Mouse (Mus musculus): ENCODE results near the gene Limch1. TPM values are rescaled to one million over a fixed set of nuclear protein-coding genes. Genes with fewer than 3 reads are reported as not detected.
A peak's percentile ranks its signal among the peaks of the same experiment; 100 is the strongest.

The Limch1 gene
- polyA plus RNA-seq, 1 experiment from 2014 or later = 41.1 TPM

DNA sequence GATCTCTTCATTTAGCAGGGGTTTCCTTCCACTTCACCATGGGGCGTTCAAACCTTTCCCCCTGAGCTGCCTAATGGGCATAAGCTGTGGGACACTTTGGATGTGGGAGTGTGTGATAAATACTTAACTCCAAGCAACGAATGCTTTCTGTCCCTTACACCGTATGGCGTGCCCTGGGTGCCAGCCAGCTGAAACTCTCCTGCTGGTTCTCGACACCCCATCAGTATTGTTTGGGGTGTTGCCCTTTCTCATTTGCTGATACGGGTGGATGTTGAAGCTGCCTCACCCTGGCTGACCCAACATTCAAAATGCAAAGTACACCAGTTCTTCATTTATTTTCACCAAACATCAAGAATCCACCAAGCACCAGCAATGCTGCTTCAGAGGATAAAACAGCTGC is 168.2 kb downstream of the Limch1 start:
- no peaks in the 10 kb centered on the region for H3K27me3 ChIP-seq
- in situ Hi-C loops (cut with MboI; ENCODE audit: low pct_unique_long_range_greater_than_20kb) = no loop called here
- TF ChIP-seq CTCF (IDR thresholded peaks at IDR 0.05) = no peak
- no peak for DNase-seq (ENCODE audit: low read depth, low spot score)
- no peak for ATAC-seq
- ChIA-PET POLR2A (no interaction called here), CTCF (interaction anchor here (1.3 to 2.2 kb wide), 5 partner anchors 10 to 19 kb away, joined by 5 to 7 read pairs (median 5); no protein-coding TSS in a partner anchor)

DNA sequence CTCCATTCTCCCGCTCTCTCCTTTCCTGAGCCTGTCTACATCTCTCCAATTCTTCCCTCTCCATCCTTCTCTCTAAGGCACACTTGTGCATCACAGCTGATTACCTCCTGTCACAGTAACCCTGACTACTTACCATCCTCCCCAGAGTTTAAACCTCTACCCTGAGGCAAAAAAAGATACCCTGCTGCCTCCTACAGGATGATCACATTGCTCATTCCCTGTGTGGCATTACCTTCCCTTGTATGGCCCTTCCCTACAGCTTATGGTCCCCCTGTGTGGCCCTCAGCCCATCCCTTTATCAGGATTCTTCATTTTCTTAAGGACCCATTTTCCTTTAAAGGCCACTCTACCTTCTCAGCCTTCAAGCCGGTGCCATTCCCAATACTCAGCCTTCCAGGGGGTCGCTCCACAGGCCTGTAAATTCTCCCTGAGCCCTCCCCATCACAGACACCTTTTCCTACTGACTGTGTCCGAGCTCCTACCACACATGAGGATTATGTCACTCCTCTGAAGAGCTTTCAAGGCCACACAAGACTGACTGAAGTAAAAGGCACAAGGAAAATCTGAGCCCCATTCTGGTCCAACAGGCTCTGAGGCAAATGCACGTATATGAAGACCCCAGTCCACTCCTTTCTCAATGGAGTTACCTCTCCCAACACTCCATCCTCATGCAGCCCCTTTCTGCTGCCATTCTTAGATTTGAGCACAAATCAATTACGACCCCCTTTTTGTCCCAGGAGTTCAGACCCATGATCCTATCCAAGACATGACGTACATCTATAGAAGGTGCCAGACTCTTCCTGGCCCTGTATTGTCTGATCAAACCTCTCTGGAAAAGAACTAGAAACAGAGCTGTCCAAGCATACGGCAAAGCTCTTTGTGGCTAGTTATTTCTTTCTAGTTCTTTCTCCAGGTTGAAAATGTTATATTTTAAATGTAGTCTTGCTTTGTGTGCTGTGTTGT is 172.0 kb downstream of the Limch1 start:
- H3K27me3 ChIP-seq = no peaks in the 10 kb centered on the region
- no peak for DNase-seq (ENCODE audit: low read depth, low spot score)
- in situ Hi-C loops (cut with MboI; ENCODE audit: low pct_unique_long_range_greater_than_20kb) = no loop called here
- CTCF ChIA-PET = interaction anchor here (1.0 to 1.8 kb wide), 4 partner anchors 8 to 43 kb away, joined by 3 to 6 read pairs (median 4); no protein-coding TSS in a partner anchor
- ATAC-seq = no peak
- peak; percentile 13 for TF ChIP-seq CTCF (IDR thresholded peaks at IDR 0.05)
- POLR2A ChIA-PET = interaction anchor here (0.8 kb wide), 1 partner anchor 99 kb away, joined by 3 read pairs; no protein-coding TSS in a partner anchor

GRCm38 (mm10) chr5:66918316-66919305 is 173.0 kb downstream of the Limch1 start:
- CTCF ChIA-PET = interaction anchor here (1.0 to 1.8 kb wide), 5 partner anchors 8 to 44 kb away, joined by 3 to 6 read pairs (median 4); no protein-coding TSS in a partner anchor
- ATAC-seq (no peak), DNase-seq (ENCODE audit: low read depth, low spot score) (no peak)
- POLR2A ChIA-PET = no interaction called here
- TF ChIP-seq CTCF (IDR thresholded peaks at IDR 0.05) = no peak
- H3K27me3 ChIP-seq = no peaks in the 10 kb centered on the region
- in situ Hi-C loops (cut with MboI; ENCODE audit: low pct_unique_long_range_greater_than_20kb) = no loop called here

- ATAC-seq (no peak), DNase-seq (ENCODE audit: low read depth, low spot score) (no peak)
- POLR2A ChIA-PET = no interaction called here
- TF ChIP-seq CTCF (IDR thresholded peaks at IDR 0.05) = no peak
- no peaks in the 10 kb centered on the region for H3K27me3 ChIP-seq
- in situ Hi-C loops (cut with MboI; ENCODE audit: low pct_unique_long_range_greater_than_20kb) = no loop called here
- CTCF ChIA-PET = no interaction called here
Observed at GRCm38 (mm10) chr5:66922582-66922981, 177.0 kb downstream of the Limch1 start.

GRCm38 (mm10) chr5:66929291-66929690 is 183.7 kb downstream of the Limch1 start:
- DNase-seq (ENCODE audit: low read depth, low spot score) (no peak), ATAC-seq (no peak)
- no peaks in the 10 kb centered on the region for H3K27me3 ChIP-seq
- POLR2A ChIA-PET = no interaction called here
- TF ChIP-seq CTCF (IDR thresholded peaks at IDR 0.05) = no peak
- in situ Hi-C loops (cut with MboI; ENCODE audit: low pct_unique_long_range_greater_than_20kb) = no loop called here
- CTCF ChIA-PET = interaction anchor here (1.0 to 1.5 kb wide), 3 partner anchors 9 to 16 kb away, joined by 4 to 5 read pairs (median 5); no protein-coding TSS in a partner anchor

DNA sequence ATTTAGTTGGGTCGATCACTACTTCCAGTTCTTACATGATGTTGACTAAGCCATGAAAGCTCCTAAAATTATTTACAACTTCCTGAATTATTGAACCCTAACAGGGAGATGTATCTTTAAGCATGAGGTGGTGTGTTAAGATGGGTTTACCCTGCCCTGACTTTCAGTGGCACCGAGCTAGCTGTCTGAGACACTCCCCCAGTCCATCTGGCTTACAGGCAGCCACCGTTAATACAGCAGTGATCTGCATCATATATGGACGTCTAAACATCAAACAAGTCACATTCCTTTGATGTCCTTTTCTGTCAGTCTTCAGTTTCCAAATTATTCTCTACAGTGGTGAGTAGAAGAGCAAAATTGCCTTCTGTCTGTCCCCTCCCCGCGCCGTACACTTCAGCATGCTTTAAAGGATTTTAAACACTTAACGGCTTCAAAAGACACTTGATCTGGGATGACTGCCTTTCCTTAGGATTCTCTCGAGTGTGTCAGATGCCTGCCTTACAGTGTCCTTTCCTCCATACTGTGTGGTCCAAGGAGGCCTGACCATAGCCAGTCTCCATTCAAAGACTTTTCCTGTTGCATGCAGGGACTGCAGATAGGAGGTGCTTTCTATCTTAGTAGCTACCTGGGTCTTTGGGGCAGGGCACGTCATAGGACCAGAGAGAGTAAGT is 187.6 kb downstream of the Limch1 start:
- POLR2A ChIA-PET = interaction anchor here (1.1 kb wide), 1 partner anchor 8 kb away, joined by 4 read pairs; no protein-coding TSS in a partner anchor
- no peak for ATAC-seq
- DNase-seq (ENCODE audit: low read depth, low spot score) = no peak
- H3K27me3 ChIP-seq = no peaks in the 10 kb centered on the region
- in situ Hi-C loops (cut with MboI; ENCODE audit: low pct_unique_long_range_greater_than_20kb) = no loop called here
- no peak for TF ChIP-seq CTCF (IDR thresholded peaks at IDR 0.05)
- CTCF ChIA-PET = interaction anchor here (1.2 to 2.1 kb wide), 3 partner anchors 13 to 37 kb away, joined by 3 to 5 read pairs (median 4); no protein-coding TSS in a partner anchor

DNA sequence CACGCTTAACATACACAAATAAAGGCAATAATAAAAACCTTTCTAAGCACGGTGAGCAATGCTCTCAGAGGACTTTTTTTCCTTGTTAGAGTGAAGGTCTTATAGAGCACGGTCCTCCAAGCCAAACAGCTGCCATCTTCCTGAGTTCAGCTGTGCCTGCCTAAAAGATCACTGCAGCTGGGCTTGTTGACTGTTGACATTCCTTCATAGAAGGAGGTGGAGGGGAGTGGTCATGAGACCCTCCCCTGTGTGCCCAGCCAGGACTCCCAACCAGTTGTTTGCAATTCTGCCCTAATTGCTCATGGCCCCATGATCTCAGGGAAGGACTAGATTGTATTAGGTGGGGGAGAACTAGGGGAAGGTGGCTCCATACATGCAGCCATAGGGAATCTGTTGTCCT is 189.0 kb downstream of the Limch1 start:
- CTCF ChIA-PET = no interaction called here
- ATAC-seq = no peak
- in situ Hi-C loops (cut with MboI; ENCODE audit: low pct_unique_long_range_greater_than_20kb) = no loop called here
- TF ChIP-seq CTCF (IDR thresholded peaks at IDR 0.05) = no peak
- H3K27me3 ChIP-seq = no peaks in the 10 kb centered on the region
- DNase-seq (ENCODE audit: low read depth, low spot score) = no peak
- POLR2A ChIA-PET = no interaction called here

DNA sequence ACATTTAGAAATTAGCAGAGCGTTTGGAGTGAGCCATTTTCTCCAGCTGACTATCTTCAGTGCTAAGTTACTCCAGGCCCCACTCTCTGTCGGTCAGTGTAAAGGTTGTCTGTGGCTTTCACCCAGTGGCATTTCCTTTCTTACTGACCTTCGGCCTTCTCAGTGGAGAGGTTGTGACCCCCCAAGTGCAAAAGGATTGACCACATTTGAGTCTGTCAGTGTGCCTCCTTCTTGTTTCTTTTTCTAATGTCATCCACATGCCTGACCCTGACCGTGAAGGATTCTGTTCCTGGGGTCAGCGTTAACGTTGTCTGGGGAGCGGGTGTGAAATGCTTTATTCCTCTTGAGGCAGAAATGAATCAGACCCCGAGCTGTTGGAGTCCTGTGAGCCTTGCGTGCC is 191.7 kb downstream of the Limch1 start:
- in situ Hi-C loops (cut with MboI; ENCODE audit: low pct_unique_long_range_greater_than_20kb) = no loop called here
- ATAC-seq (no peak), DNase-seq (ENCODE audit: low read depth, low spot score) (no peak)
- POLR2A ChIA-PET = no interaction called here
- TF ChIP-seq CTCF (IDR thresholded peaks at IDR 0.05) = no peak
- CTCF ChIA-PET = interaction anchor here (1.2 to 1.5 kb wide), 2 partner anchors 8 to 16 kb away, joined by 4 read pairs; no protein-coding TSS in a partner anchor
- no peaks in the 10 kb centered on the region for H3K27me3 ChIP-seq

- no peak for TF ChIP-seq CTCF (IDR thresholded peaks at IDR 0.05)
- DNase-seq (ENCODE audit: low read depth, low spot score) = no peak
- no peaks in the 10 kb centered on the region for H3K27me3 ChIP-seq
- ChIA-PET POLR2A (interaction anchor here (1.2 kb wide), 1 partner anchor 9 kb away, joined by 4 read pairs; no protein-coding TSS in a partner anchor), CTCF (no interaction called here)
- in situ Hi-C loops (cut with MboI; ENCODE audit: low pct_unique_long_range_greater_than_20kb) = no loop called here
- no peak for ATAC-seq
Observed at GRCm38 (mm10) chr5:66941710-66942450, 196.3 kb downstream of the Limch1 start.
